Mouse (Mus musculus): ENCODE measurements at regions not wholly inside any gene's neighbourhood (a gene's known extent, or its start where the extent isn't known, plus 50 kb on each side); places are given as distances from the start of the nearest gene placed in this dataset.

GRCm38 (mm10) chr1:190280081-190280858, 109.8 kb upstream of the Prox1 start:
- TF ChIP-seq POU5F1 (IDR thresholded peaks at IDR 0.05; ENCODE audit: borderline replicate concordance, low read length) (no peak), CTCF (conservative IDR thresholded peaks at IDR 0.05; ENCODE audit: low read length) (no peak), NANOG (IDR thresholded peaks at IDR 0.05; ENCODE audit: borderline replicate concordance, low read length) (no peak)
- Histone ChIP-seq H3K4me1 (replicated peaks; ENCODE audit: low read depth, low read length) (no peaks in the 10 kb centered on the region), H3K4me3 (replicated peaks; ENCODE audit: low read length) (no peak overlapping the region), H3K27me3 (ENCODE audit: insufficient read depth, low read length) (no peaks in the 10 kb centered on the region; the same call in 1 of the 2 replicates), H3K9me3 (ENCODE audit: low read length) (no peaks in the 10 kb centered on the region), H3K36me3 (ENCODE audit: insufficient read depth, low read length) (no peaks in the 10 kb centered on the region)

- H3K9me3 ChIP-seq (ENCODE audit: low read length) = no peaks in the 10 kb centered on the region
- H3K4me3 ChIP-seq (replicated peaks; ENCODE audit: low read length) = no peak overlapping the region
- TF ChIP-seq POU5F1 (IDR thresholded peaks at IDR 0.05; ENCODE audit: borderline replicate concordance, low read length) (no peak), CTCF (conservative IDR thresholded peaks at IDR 0.05; ENCODE audit: low read length) (no peak)
- H3K27me3 ChIP-seq (ENCODE audit: insufficient read depth, low read length) = no peaks in the 10 kb centered on the region; the same call in 1 of the 2 replicates
- H3K36me3 ChIP-seq (ENCODE audit: insufficient read depth, low read length) = no peaks in the 10 kb centered on the region
- H3K4me1 ChIP-seq (replicated peaks; ENCODE audit: low read depth, low read length) = no peaks in the 10 kb centered on the region
These were observed 104.4 kb upstream of the Prox1 start for GRCm38 (mm10) chr1:190274911-190275310.

- no peak for TF ChIP-seq CTCF (conservative IDR thresholded peaks at IDR 0.05; ENCODE audit: low read length)
- no peak for TF ChIP-seq POU5F1 (IDR thresholded peaks at IDR 0.05; ENCODE audit: borderline replicate concordance, low read length)
- TF ChIP-seq NANOG (IDR thresholded peaks at IDR 0.05; ENCODE audit: borderline replicate concordance, low read length) = no peak
- Histone ChIP-seq H3K36me3 (ENCODE audit: insufficient read depth, low read length) (no peaks in the 10 kb centered on the region), H3K4me1 (replicated peaks; ENCODE audit: low read depth, low read length) (no peaks in the 10 kb centered on the region), H3K9me3 (ENCODE audit: low read length) (no peaks in the 10 kb centered on the region), H3K27me3 (ENCODE audit: insufficient read depth, low read length) (no peaks in the 10 kb centered on the region), H3K4me3 (replicated peaks; ENCODE audit: low read length) (no peak overlapping the region)
These were observed 100.4 kb upstream of the Prox1 start for GRCm38 (mm10) chr1:190270784-190271385.

DNA sequence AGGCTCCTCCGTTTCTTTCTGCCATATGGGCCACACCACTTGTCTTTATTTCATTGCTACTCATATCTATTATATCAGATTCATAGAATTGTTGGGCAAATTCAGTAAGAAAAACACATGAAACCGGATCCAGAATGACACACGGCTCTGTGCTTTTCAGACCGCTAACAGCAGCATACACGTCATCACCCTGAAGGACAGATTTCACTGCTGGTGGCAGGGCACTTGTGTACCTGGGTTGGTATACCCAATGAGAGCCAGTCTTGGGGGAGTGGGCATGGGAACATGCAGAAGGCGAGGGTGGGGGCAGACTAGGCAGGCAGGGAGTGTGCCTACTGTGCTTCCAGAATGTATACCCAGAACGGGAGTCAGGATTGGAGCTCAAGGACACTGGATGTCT, 98.7 kb upstream of the Prox1 start:
- TF ChIP-seq NANOG (IDR thresholded peaks at IDR 0.05; ENCODE audit: borderline replicate concordance, low read length) = no peak
- no peak for TF ChIP-seq POU5F1 (IDR thresholded peaks at IDR 0.05; ENCODE audit: borderline replicate concordance, low read length)
- no peak for TF ChIP-seq CTCF (conservative IDR thresholded peaks at IDR 0.05; ENCODE audit: low read length)

DNA sequence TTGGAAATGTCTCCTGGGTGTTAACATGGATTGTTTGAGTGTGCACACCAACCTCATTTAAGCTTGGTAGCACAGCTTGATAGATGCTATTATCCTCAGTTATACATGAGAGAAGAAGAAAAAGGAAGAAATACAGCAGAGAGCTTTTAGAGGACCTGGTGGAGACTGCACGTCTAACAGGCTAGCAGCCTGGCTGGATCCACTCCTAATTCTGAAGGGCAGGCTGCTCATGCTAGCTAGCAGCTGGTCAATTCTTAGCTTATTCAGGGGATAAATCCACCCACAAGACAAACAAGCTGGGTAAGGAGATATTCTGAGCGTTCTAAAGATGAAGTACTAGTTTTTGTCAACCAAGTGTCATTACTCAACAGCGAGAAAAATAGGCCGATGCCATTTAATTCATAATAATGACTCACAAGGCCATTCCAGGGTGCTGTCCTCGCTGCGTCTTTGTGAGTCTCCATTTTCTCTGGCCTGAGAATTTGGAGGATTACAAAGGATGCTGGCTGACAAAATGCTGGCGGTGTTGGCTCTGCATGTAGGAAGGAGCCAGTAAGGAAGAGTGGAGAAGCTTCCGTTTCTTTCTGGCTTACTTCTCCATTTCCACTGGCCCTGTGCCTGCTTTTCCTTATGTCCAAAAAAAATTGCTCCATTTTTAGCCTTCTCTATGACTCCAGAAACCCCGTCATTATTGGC, 94.7 kb upstream of the Prox1 start:
- TF ChIP-seq NANOG (IDR thresholded peaks at IDR 0.05; ENCODE audit: borderline replicate concordance, low read length) (no peak), CTCF (conservative IDR thresholded peaks at IDR 0.05; ENCODE audit: low read length) (no peak), POU5F1 (IDR thresholded peaks at IDR 0.05; ENCODE audit: borderline replicate concordance, low read length) (no peak)

More for the DNA sequence above, 98.7 kb upstream of the Prox1 start:
- no peaks in the 10 kb centered on the region for H3K27me3 ChIP-seq (ENCODE audit: insufficient read depth, low read length)
- H3K4me3 ChIP-seq (replicated peaks; ENCODE audit: low read length) = no peak overlapping the region
- no peaks in the 10 kb centered on the region for H3K9me3 ChIP-seq (ENCODE audit: low read length)
- no peaks in the 10 kb centered on the region for H3K4me1 ChIP-seq (replicated peaks; ENCODE audit: low read depth, low read length)
- no peaks in the 10 kb centered on the region for H3K36me3 ChIP-seq (ENCODE audit: insufficient read depth, low read length)

DNA sequence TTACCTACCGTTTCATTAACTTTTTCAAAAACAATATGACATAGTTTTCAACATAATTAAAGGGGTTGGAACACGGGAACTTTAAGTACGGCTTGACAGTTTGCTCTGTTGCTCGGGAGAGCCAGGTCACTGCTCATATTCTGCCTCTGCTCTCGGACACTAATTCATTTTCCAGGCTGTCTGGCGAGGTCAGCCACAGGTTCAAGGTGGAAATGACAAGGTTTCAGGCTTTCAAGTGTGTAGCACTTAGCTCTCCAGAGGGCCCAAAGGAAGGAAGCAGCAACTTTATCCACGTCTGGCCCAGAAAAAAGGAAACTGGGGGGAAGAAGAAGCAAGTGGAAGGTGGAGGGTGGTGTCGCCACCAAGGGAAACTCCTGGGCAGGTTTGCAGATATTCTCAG, 94.0 kb upstream of the Prox1 start:
- Histone ChIP-seq H3K9me3 (ENCODE audit: low read length) (no peaks in the 10 kb centered on the region), H3K4me1 (replicated peaks; ENCODE audit: low read depth, low read length) (no peaks in the 10 kb centered on the region), H3K36me3 (ENCODE audit: insufficient read depth, low read length) (no peaks in the 10 kb centered on the region), H3K27me3 (ENCODE audit: insufficient read depth, low read length) (peaks cover 4% of the 10 kb centered on the region; the same call in 1 of the 2 replicates), H3K4me3 (replicated peaks; ENCODE audit: low read length) (no peak overlapping the region)
- TF ChIP-seq POU5F1 (IDR thresholded peaks at IDR 0.05; ENCODE audit: borderline replicate concordance, low read length) = no peak
- TF ChIP-seq NANOG (IDR thresholded peaks at IDR 0.05; ENCODE audit: borderline replicate concordance, low read length) = no peak

More for the DNA sequence above, 94.7 kb upstream of the Prox1 start:
- H3K9me3 ChIP-seq (ENCODE audit: low read length) = no peaks in the 10 kb centered on the region
- no peak overlapping the region for H3K4me3 ChIP-seq (replicated peaks; ENCODE audit: low read length)
- H3K4me1 ChIP-seq (replicated peaks; ENCODE audit: low read depth, low read length) = no peaks in the 10 kb centered on the region
- no peaks in the 10 kb centered on the region for H3K36me3 ChIP-seq (ENCODE audit: insufficient read depth, low read length)
- H3K27me3 ChIP-seq (ENCODE audit: insufficient read depth, low read length) = no peaks in the 10 kb centered on the region

GRCm38 (mm10) chr1:190263620-190264019, 93.1 kb upstream of the Prox1 start:
- H3K9me3 ChIP-seq (ENCODE audit: low read length) = no peaks in the 10 kb centered on the region
- H3K27me3 ChIP-seq (ENCODE audit: insufficient read depth, low read length) = peaks cover 4% of the 10 kb centered on the region; the same call in 1 of the 2 replicates
- H3K4me3 ChIP-seq (replicated peaks; ENCODE audit: low read length) = no peak overlapping the region
- no peaks in the 10 kb centered on the region for H3K36me3 ChIP-seq (ENCODE audit: insufficient read depth, low read length)
- TF ChIP-seq CTCF (conservative IDR thresholded peaks at IDR 0.05; ENCODE audit: low read length) (no peak), POU5F1 (IDR thresholded peaks at IDR 0.05; ENCODE audit: borderline replicate concordance, low read length) (no peak)
- H3K4me1 ChIP-seq (replicated peaks; ENCODE audit: low read depth, low read length) = no peaks in the 10 kb centered on the region

DNA sequence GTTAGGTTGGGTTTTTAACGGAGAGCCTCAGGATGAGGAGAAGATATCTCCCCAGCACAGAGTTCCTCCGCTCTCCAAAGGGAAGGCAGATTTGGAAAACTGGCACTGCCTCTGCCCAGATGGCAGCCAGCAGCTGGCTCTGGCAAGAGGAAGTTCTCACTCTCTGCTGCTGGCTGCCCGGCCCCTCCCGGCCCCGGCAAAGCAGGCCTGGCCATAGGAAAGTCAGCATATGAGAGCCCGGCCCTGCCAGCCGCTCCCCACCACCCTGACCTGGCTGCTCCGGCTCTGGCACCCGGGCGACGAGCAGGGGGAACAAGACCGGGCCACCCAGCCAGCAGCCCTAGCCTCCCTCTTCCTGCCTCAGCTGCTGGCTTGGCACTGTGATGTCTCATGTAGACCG, 89.1 kb upstream of the Prox1 start:
- Histone ChIP-seq H3K9me3 (ENCODE audit: low read length) (no peaks in the 10 kb centered on the region), H3K36me3 (ENCODE audit: insufficient read depth, low read length) (no peaks in the 10 kb centered on the region), H3K27me3 (ENCODE audit: insufficient read depth, low read length) (peaks cover 4% of the 10 kb centered on the region; the same call in 1 of the 2 replicates), H3K4me3 (replicated peaks; ENCODE audit: low read length) (no peak overlapping the region), H3K4me1 (replicated peaks; ENCODE audit: low read depth, low read length) (no peaks in the 10 kb centered on the region)
- no peak for TF ChIP-seq NANOG (IDR thresholded peaks at IDR 0.05; ENCODE audit: borderline replicate concordance, low read length)
- TF ChIP-seq POU5F1 (IDR thresholded peaks at IDR 0.05; ENCODE audit: borderline replicate concordance, low read length) = no peak
- no peak for TF ChIP-seq CTCF (conservative IDR thresholded peaks at IDR 0.05; ENCODE audit: low read length)

All from E14TG2a.4 (cell line).